Mouse (Mus musculus): ENCODE results near the gene Scyl3. TPM values are rescaled to one million over a fixed set of nuclear protein-coding genes. Genes with fewer than 3 reads are reported as not detected.
A peak's percentile ranks its signal among the peaks of the same experiment; 100 is the strongest.

The Scyl3 gene
- polyA plus RNA-seq, 1 experiment = 16.1 TPM

GRCm38 (mm10) chr1:163958036-163958435 lies 29.1 kb downstream of the Scyl3 start:
- no peak for DNase-seq (ENCODE audit: low spot score)

- DNase-seq (ENCODE audit: low spot score) = no peak
Measured at GRCm38 (mm10) chr1:163964008-163964689, 35.2 kb downstream of the Scyl3 start.

DNA sequence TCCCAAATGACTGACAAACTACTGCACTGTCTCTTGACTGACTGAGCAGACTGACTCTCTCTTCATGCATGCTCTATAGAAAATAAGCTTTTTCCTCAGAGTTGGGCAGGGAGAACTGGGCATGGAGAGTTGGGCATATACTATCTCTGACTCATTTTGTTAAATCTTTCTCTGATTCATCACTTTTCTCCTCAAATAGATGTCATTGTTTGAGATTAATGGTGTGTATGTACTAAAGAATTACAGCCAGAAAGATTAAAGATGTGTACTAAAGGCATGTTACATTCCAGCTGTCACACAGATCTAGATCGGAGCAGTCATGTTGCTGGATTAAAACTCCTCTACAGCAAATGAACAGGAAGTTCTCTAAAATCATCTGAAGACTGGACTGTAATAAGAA lies 45.6 kb downstream of the Scyl3 start:
- DNase-seq (ENCODE audit: low spot score) = no peak

DNA sequence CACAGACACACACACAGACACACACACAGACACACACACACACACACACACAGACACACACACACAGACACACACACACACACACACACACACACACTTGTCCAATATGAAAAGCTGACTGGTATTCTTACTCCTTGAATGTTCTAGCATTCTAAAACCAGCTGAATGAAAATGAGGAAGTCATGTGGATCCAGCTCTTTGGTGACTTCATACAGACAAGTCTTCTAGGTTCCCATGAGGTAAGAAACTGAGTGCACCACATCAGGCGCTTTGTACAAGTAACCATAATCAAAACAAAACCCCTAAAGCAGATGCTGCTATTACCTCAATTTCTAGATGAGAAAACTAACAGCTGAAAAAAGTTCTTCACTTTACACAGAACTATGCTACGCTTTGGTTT lies 46.2 kb downstream of the Scyl3 start:
- DNase-seq (ENCODE audit: low spot score) = no peak

DNA sequence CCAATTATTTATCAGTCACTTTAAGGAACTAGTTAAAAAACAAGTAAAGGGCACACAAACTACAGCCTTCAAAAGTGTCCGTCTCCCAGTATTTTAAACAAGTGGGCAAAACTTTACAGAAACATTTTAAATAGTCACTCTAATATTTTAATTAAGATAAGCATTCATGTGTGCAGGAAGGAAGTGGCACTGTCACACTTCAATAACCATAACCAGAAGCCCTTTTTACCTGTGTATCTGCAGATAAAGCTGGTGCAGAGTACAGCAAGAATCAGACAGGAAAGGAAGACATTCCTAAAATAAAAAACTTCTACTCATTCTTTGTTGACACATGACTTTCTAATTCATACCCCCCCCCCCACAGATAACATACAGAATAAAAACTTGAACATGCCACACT lies 47.6 kb downstream of the Scyl3 start:
- no peak for DNase-seq (ENCODE audit: low spot score)

- no peak for DNase-seq (ENCODE audit: low spot score)
Measured at GRCm38 (mm10) chr1:163992371-163992770, 63.5 kb downstream of the Scyl3 start.

- DNase-seq (ENCODE audit: low spot score) = no peak
Measured at GRCm38 (mm10) chr1:163994173-163994720, 65.3 kb downstream of the Scyl3 start.

DNA sequence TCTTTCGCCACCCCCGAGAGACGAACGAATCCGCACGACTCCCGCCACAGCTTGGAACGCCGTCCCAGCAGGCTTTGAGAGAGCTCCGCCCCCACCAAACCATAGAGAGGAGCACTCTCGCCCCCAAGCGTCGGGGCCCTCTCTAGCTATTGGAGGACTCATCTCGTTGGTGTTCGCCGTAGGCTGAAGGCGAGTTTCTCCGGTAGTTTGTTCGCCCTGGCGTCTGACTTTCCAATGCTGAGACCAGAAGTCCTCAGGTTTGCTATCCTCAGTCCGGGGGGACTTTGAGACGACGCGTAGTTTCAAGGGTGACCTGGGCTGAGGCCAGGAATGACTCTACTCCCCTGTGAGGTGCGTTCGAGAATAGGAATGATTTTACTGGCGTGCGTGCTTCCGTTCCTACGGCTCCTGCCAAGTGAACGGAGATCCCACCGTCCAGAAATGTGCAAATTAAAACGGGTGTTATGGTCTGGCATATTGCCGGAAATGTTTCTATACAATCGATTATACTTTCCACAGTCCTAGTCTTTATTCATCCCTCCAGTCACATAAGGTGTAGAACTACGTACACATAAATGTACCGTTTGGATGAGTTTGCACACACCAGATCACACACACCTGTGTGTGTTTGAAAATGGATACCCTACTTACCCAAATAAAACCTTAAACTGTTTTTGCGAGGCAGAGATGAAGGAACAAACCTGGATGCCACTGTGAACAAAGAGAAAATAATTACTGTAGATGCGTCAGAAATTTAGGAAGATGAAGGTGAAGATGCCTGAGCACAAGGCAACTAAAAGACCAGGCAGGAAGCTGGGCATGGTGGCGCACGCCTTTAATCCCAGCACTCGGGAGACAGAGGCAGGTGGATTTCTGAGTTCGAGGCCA lies 66.1 kb downstream of the Scyl3 start, which contains the start of the genes BC055324 and Mettl18:
Gene BC055324 (minus strand): TSS at position 76 of the 888 bp plus-strand sequence.
Gene Mettl18 (plus strand): TSS at position 169 of the 888 bp plus-strand sequence.
- DNase-seq (ENCODE audit: low spot score) = peak; percentile 74

GRCm38 (mm10) chr1:163995609-163995913 lies 66.7 kb downstream of the Scyl3 start:
- DNase-seq (ENCODE audit: low spot score) = no peak

GRCm38 (mm10) chr1:164001831-164002452 lies 73.0 kb downstream of the Scyl3 start:
- DNase-seq (ENCODE audit: low spot score) = no peak

- no peak for DNase-seq (ENCODE audit: low spot score)
Measured at GRCm38 (mm10) chr1:164004311-164004710, 75.4 kb downstream of the Scyl3 start.

Other genes with a start within 250 kb of the Scyl3 start
- gene Mettl11b, start 203.9 kb upstream of the Scyl3 start, polyA plus RNA-seq (2012; rRNA removed) = not detected in 2 replicates
- 15.7 and 19.0 TPM in 2 replicates for gene Kifap3, start 149.5 kb upstream of the Scyl3 start, polyA plus RNA-seq (2012; rRNA removed)
- 1.1 and 1.6 TPM in 2 replicates for gene BC055324, start 65.7 kb downstream of the Scyl3 start, polyA plus RNA-seq (2012; rRNA removed)
- 5.5 and 5.9 TPM in 2 replicates for gene Mettl18, start 65.8 kb downstream of the Scyl3 start, polyA plus RNA-seq (2012; rRNA removed)
- 13.6 and 18.0 TPM in 2 replicates for gene Sele, start 119.1 kb downstream of the Scyl3 start, polyA plus RNA-seq (2012; rRNA removed)
- gene Sell, start 132.9 kb downstream of the Scyl3 start, polyA plus RNA-seq (2012; rRNA removed) = 1.2 and 1.9 TPM in 2 replicates
- 5.5 and 6.8 TPM in 2 replicates for gene Selp, start 186.2 kb downstream of the Scyl3 start, polyA plus RNA-seq (2012; rRNA removed)
- 0.19 and 0.34 TPM in 2 replicates for gene F5, start 222.7 kb downstream of the Scyl3 start, polyA plus RNA-seq (2012; rRNA removed)